Mouse (Mus musculus) gastrocnemius, adult 2 months (tissue): ENCODE measurements at regions not wholly inside any gene's neighbourhood (a gene's known extent, or its start where the extent isn't known, plus 50 kb on each side); places are given as distances from the start of the nearest gene placed in this dataset.

ENCODE experiments used
- DNase-seq: peaks from one replicate; pipeline ENCODE4 v3.0.0; 2022
- H3K27ac ChIP-seq: fragments of 200-600 bp; 2 replicates; pipeline ENCODE4 v1.8.1; 2022; ENCODE audit warnings: mild to moderate bottlenecking
- H3K4me3 ChIP-seq: fragments of 200-600 bp; 2 replicates; pipeline ENCODE4 v1.8.1; 2022; ENCODE audit warnings: mild to moderate bottlenecking, moderate library complexity
- CTCF ChIP-seq: fragments of 200-600 bp; IDR thresholded peaks from 2 replicates; pipeline ENCODE4 v1.8.1; 2022; ENCODE audit warnings: antibody characterized with exemption, mild to moderate bottlenecking, moderate library complexity
- intact Hi-C: fragments of 180-260 bp; cut with DNase I; formaldehyde crosslinking; loops from one replicate; pipeline ENCODE4 v1.15.1; 2025

- no peak overlapping the region for H3K4me3 ChIP-seq
- TF ChIP-seq CTCF: no peak
- DNase-seq: no peak
These were observed 581.2 kb downstream of the Efna5 start for GRCm38 (mm10) chr17:62299875-62300274.

GRCm38 (mm10) chr17:62297393-62298060 lies 583.6 kb downstream of the Efna5 start:
- no peak for TF ChIP-seq CTCF
- H3K4me3 ChIP-seq: no peak overlapping the region
- no peak overlapping the region for H3K27ac ChIP-seq
- no peak for DNase-seq
- intact Hi-C loops: no loop called here

More at GRCm38 (mm10) chr17:62299875-62300274, 581.2 kb downstream of the Efna5 start:
- intact Hi-C loops: no loop called here
- H3K27ac ChIP-seq: no peak overlapping the region

- intact Hi-C loops: no loop called here
- no peak overlapping the region for H3K4me3 ChIP-seq
- DNase-seq: no peak
- no peak overlapping the region for H3K27ac ChIP-seq
- TF ChIP-seq CTCF: no peak
These were observed 585.7 kb downstream of the Efna5 start for GRCm38 (mm10) chr17:62295412-62295811.

- Histone ChIP-seq H3K27ac (no peak overlapping the region), H3K4me3 (no peak overlapping the region)
- no peak for TF ChIP-seq CTCF
- no peak for DNase-seq
- intact Hi-C loops: no loop called here
These were observed 588.4 kb downstream of the Efna5 start for GRCm38 (mm10) chr17:62292703-62293102.

- no peak for TF ChIP-seq CTCF
- H3K27ac ChIP-seq: no peak overlapping the region
- intact Hi-C loops: no loop called here
- no peak overlapping the region for H3K4me3 ChIP-seq
- no peak for DNase-seq
These were observed 593.5 kb downstream of the Efna5 start for GRCm38 (mm10) chr17:62287666-62288065.

GRCm38 (mm10) chr17:62287127-62287526 lies 594.0 kb downstream of the Efna5 start:
- H3K4me3 ChIP-seq: no peak overlapping the region
- no peak for DNase-seq
- intact Hi-C loops: no loop called here
- H3K27ac ChIP-seq: no peak overlapping the region
- TF ChIP-seq CTCF: no peak

GRCm38 (mm10) chr17:62286086-62287080 lies 594.7 kb downstream of the Efna5 start:
- intact Hi-C loops: no loop called here
- no peak overlapping the region for H3K27ac ChIP-seq
- no peak overlapping the region for H3K4me3 ChIP-seq
- no peak for TF ChIP-seq CTCF
- no peak for DNase-seq

- no peak for DNase-seq
- no peak for TF ChIP-seq CTCF
- intact Hi-C loops: no loop called here
- Histone ChIP-seq H3K27ac (no peak overlapping the region), H3K4me3 (no peak overlapping the region)
These were observed 600.9 kb downstream of the Efna5 start for GRCm38 (mm10) chr17:62280201-62280600.

- Histone ChIP-seq H3K4me3 (no peak overlapping the region), H3K27ac (no peak overlapping the region)
- intact Hi-C loops: no loop called here
- TF ChIP-seq CTCF: no peak
- DNase-seq: no peak
These were observed 609.7 kb downstream of the Efna5 start for GRCm38 (mm10) chr17:62271399-62271798.

- no peak for TF ChIP-seq CTCF
- DNase-seq: no peak
- no peak overlapping the region for H3K4me3 ChIP-seq
- H3K27ac ChIP-seq: no peak overlapping the region
- intact Hi-C loops: no loop called here
These were observed 611.8 kb downstream of the Efna5 start for GRCm38 (mm10) chr17:62269279-62269678.

GRCm38 (mm10) chr17:62253448-62253847 lies 627.7 kb downstream of the Efna5 start:
- intact Hi-C loops: no loop called here
- Histone ChIP-seq H3K27ac (no peak overlapping the region), H3K4me3 (no peak overlapping the region)
- no peak for TF ChIP-seq CTCF
- no peak for DNase-seq

GRCm38 (mm10) chr17:62248011-62248410 lies 633.1 kb downstream of the Efna5 start:
- Histone ChIP-seq H3K27ac (no peak overlapping the region), H3K4me3 (no peak overlapping the region)
- intact Hi-C loops: no loop called here
- no peak for TF ChIP-seq CTCF
- DNase-seq: no peak

- DNase-seq: no peak
- H3K4me3 ChIP-seq: no peak overlapping the region
- intact Hi-C loops: no loop called here
- no peak for TF ChIP-seq CTCF
- no peak overlapping the region for H3K27ac ChIP-seq
These were observed 634.5 kb downstream of the Efna5 start for GRCm38 (mm10) chr17:62246650-62247049.

GRCm38 (mm10) chr17:62230939-62231338 lies 650.2 kb downstream of the Efna5 start:
- Histone ChIP-seq H3K4me3 (no peak overlapping the region), H3K27ac (no peak overlapping the region)
- no peak for DNase-seq
- TF ChIP-seq CTCF: no peak
- intact Hi-C loops: no loop called here
